8 mouse cellular contexts compared by ENCODE assay signal in genomic region chr7:27542392-27543033, GRCm38 (mm10). TPM values are rescaled to one million over a fixed set of nuclear protein-coding genes. Genes with fewer than 3 reads are reported as not detected.
DNase-seq lines count a peak whose midpoint lies in the region; ATAC-seq lines count a peak whose summit lies in the region.

No protein-coding gene starts in this region.

- WGBS in embryonic facial prominence, embryonic 12.5 days, result 2% methylated on average over 30 of the region's 30 CpGs
- 2% methylated on average over 30 of the region's 30 CpGs for WGBS in limb, embryonic 11.5 days
- 4% methylated on average over 30 of the region's 30 CpGs for WGBS in midbrain, embryonic 13.5 days

- no peak overlapping the region for H3K27ac ChIP-seq in embryonic facial prominence, embryonic 12.5 days
- H3K27ac ChIP-seq in limb, embryonic 11.5 days (replicated peaks; ENCODE audit: low read depth, low read length), result no peak overlapping the region
- H3K27ac ChIP-seq in midbrain, embryonic 13.5 days, result no peak overlapping the region

- H3K9me3 ChIP-seq in embryonic facial prominence, embryonic 12.5 days, result no peaks in the 10 kb centered on the region
- H3K9me3 ChIP-seq in limb, embryonic 11.5 days (ENCODE audit: control insufficient read depth, low read length), result no peaks in the 10 kb centered on the region
- no peaks in the 10 kb centered on the region for H3K9me3 ChIP-seq in midbrain, embryonic 13.5 days

- H3K9ac ChIP-seq in embryonic facial prominence, embryonic 12.5 days, result peak overlapping the region; percentile 62
- H3K9ac ChIP-seq in limb, embryonic 11.5 days (ENCODE audit: low read length), result peak overlapping the region; percentile 65
- peak overlapping the region; percentile 76 for H3K9ac ChIP-seq in midbrain, embryonic 13.5 days (replicated peaks)

- peak overlapping the region; percentile 55 for H3K4me3 ChIP-seq in embryonic facial prominence, embryonic 12.5 days
- H3K4me3 ChIP-seq in limb, embryonic 11.5 days (ENCODE audit: low read depth, low read length), result peak overlapping the region; percentile 43
- H3K4me3 ChIP-seq in midbrain, embryonic 13.5 days (replicated peaks), result peak overlapping the region; percentile 55

- H3K36me3 ChIP-seq in embryonic facial prominence, embryonic 12.5 days, result peaks cover 27% of the 10 kb centered on the region; the same call in 1 of the 2 replicates
- H3K36me3 ChIP-seq in limb, embryonic 11.5 days (ENCODE audit: control insufficient read depth, insufficient read depth, low read length), result no peaks in the 10 kb centered on the region; the same call in 1 of the 2 replicates
- peaks cover 34% of the 10 kb centered on the region for H3K36me3 ChIP-seq in midbrain, embryonic 13.5 days

- peak; percentile 30 for DNase-seq in 3T3-L1 (ENCODE audit: low read depth, low spot score)
- peak; percentile 86 to 89 for DNase-seq in adrenal gland, postnatal 36 days
- DNase-seq in heart, adult 18-20 months, result peak; percentile 87
- peak; percentile 78 for DNase-seq in kidney, adult 18-20 months
- DNase-seq in limb, embryonic 11.5 days (ENCODE audit: low spot score), result peak; percentile 86
- peak; percentile 77 to 85 for DNase-seq in spleen, adult 18-20 months

- H3K27me3 ChIP-seq in embryonic facial prominence, embryonic 12.5 days, result no peaks in the 10 kb centered on the region
- no peaks in the 10 kb centered on the region for H3K27me3 ChIP-seq in limb, embryonic 11.5 days (ENCODE audit: control insufficient read depth, insufficient read depth, low read length)
- H3K27me3 ChIP-seq in midbrain, embryonic 13.5 days, result no peaks in the 10 kb centered on the region

- H3K4me1 ChIP-seq in embryonic facial prominence, embryonic 12.5 days, result peaks cover 11% of the 10 kb centered on the region; the same call in 1 of the 2 replicates
- H3K4me1 ChIP-seq in limb, embryonic 11.5 days (ENCODE audit: control insufficient read depth, insufficient read depth, low read length), result no peaks in the 10 kb centered on the region
- H3K4me1 ChIP-seq in midbrain, embryonic 13.5 days (replicated peaks), result peaks cover 18% of the 10 kb centered on the region

- ATAC-seq in embryonic facial prominence, embryonic 12.5 days (ENCODE audit: insufficient number of reproducible peaks, insufficient read depth, low FRiP score, low TSS enrichment), result peak; percentile 93
- ATAC-seq in limb, embryonic 11.5 days (ENCODE audit: insufficient number of reproducible peaks, low FRiP score, low TSS enrichment, low read depth), result peak; percentile 90
- peak; percentile 96 for ATAC-seq in midbrain, embryonic 13.5 days

- peak overlapping the region; percentile 89 for H3K4me2 ChIP-seq in embryonic facial prominence, embryonic 12.5 days (replicated peaks)
- H3K4me2 ChIP-seq in limb, embryonic 11.5 days (ENCODE audit: low read depth, severe bottlenecking), result peak overlapping the region; percentile 77
- peak overlapping the region; percentile 74 for H3K4me2 ChIP-seq in midbrain, embryonic 13.5 days (replicated peaks)

RNA-seq across cellular contexts. Expression of gene Pld3, which starts 10.5 kb away (rescaled TPM):
- 100 to 1,000 TPM; 106 to 146 TPM for total RNA-seq in adrenal gland, postnatal 36 days (2021)
- 68.1 and 77.9 TPM in 2 replicates for polyA plus RNA-seq in embryonic facial prominence, embryonic 12.5 days (2016; fragmentation: Nextera tagmentation; extraction: Ambion mirVana)
- 10 to 100 TPM; 29.8 to 30.9 TPM for total RNA-seq in heart, adult 18-20 months (2021)
- 49.1 and 53.2 TPM in 2 replicates for polyA plus RNA-seq in limb, embryonic 11.5 days (2014; fragmentation: Nextera tagmentation; extraction: Ambion mirVana)
- 107 and 110 TPM in 2 replicates for polyA plus RNA-seq in midbrain, embryonic 13.5 days (2015; fragmentation: Nextera tagmentation; extraction: Ambion mirVana)

RNA-seq across cellular contexts. Expression of gene 2310022A10Rik, which starts 10.5 kb away (rescaled TPM):
- 10 to 100 TPM; 15.0 to 15.8 TPM for total RNA-seq in adrenal gland, postnatal 36 days (2021)
- polyA plus RNA-seq in embryonic facial prominence, embryonic 12.5 days (2016; fragmentation: Nextera tagmentation; extraction: Ambion mirVana), result 33.5 and 35.8 TPM in 2 replicates
- total RNA-seq in heart, adult 18-20 months (2021), result 10 to 100 TPM; 63.8 to 64.7 TPM
- 32.1 and 32.4 TPM in 2 replicates for polyA plus RNA-seq in limb, embryonic 11.5 days (2014; fragmentation: Nextera tagmentation; extraction: Ambion mirVana)
- 34.6 and 36.6 TPM in 2 replicates for polyA plus RNA-seq in midbrain, embryonic 13.5 days (2015; fragmentation: Nextera tagmentation; extraction: Ambion mirVana)

RNA-seq across cellular contexts. Expression of gene Hipk4, which starts 19.4 kb away (rescaled TPM):
- total RNA-seq in adrenal gland, postnatal 36 days (2021), result under 1 TPM; 0.23 to 0.26 TPM
- polyA plus RNA-seq in embryonic facial prominence, embryonic 12.5 days (2016; fragmentation: Nextera tagmentation; extraction: Ambion mirVana), result 0.95 and 1.0 TPM in 2 replicates
- total RNA-seq in heart, adult 18-20 months (2021), result under 1 TPM in 1 of 2 experiments, not detected in 1; 0.10 TPM
- polyA plus RNA-seq in limb, embryonic 11.5 days (2014; fragmentation: Nextera tagmentation; extraction: Ambion mirVana), result 0.45 and 0.72 TPM in 2 replicates
- 0.37 and 0.52 TPM in 2 replicates for polyA plus RNA-seq in midbrain, embryonic 13.5 days (2015; fragmentation: Nextera tagmentation; extraction: Ambion mirVana)

RNA-seq across cellular contexts. Expression of gene Prx, which starts 43.4 kb away (rescaled TPM):
- total RNA-seq in adrenal gland, postnatal 36 days (2021), result 1 to 10 TPM; 2.1 to 3.2 TPM
- polyA plus RNA-seq in embryonic facial prominence, embryonic 12.5 days (2016; fragmentation: Nextera tagmentation; extraction: Ambion mirVana), result 5.6 and 6.2 TPM in 2 replicates
- under 1 TPM; 0.57 to 0.62 TPM for total RNA-seq in heart, adult 18-20 months (2021)
- polyA plus RNA-seq in limb, embryonic 11.5 days (2014; fragmentation: Nextera tagmentation; extraction: Ambion mirVana), result 1.5 and 2.1 TPM in 2 replicates
- polyA plus RNA-seq in midbrain, embryonic 13.5 days (2015; fragmentation: Nextera tagmentation; extraction: Ambion mirVana), result 1.2 and 1.6 TPM in 2 replicates

RNA-seq across cellular contexts. Expression of gene Akt2, which starts 48.8 kb away (rescaled TPM):
- total RNA-seq in adrenal gland, postnatal 36 days (2021), result 100 to 1,000 TPM; 201 to 243 TPM
- 114 and 115 TPM in 2 replicates for polyA plus RNA-seq in embryonic facial prominence, embryonic 12.5 days (2016; fragmentation: Nextera tagmentation; extraction: Ambion mirVana)
- 100 to 1,000 TPM; 168 to 200 TPM for total RNA-seq in heart, adult 18-20 months (2021)
- polyA plus RNA-seq in limb, embryonic 11.5 days (2014; fragmentation: Nextera tagmentation; extraction: Ambion mirVana), result 83.9 and 85.7 TPM in 2 replicates
- polyA plus RNA-seq in midbrain, embryonic 13.5 days (2015; fragmentation: Nextera tagmentation; extraction: Ambion mirVana), result 64.3 and 67.4 TPM in 2 replicates

Comparison
In these comparisons a context has a peak if more than half of its experiments do, and no peak if none do; other contexts are left out.
1. DNase-seq: peak in every context shown above with its lines; median percentile 88 in adrenal gland, postnatal 36 days; 87 in heart, adult 18-20 months; 86 in limb, embryonic 11.5 days; 81 in spleen, adult 18-20 months; 78 in kidney, adult 18-20 months; 30 in 3T3-L1.